Mouse (Mus musculus) cerebellum, adult 2 months (tissue): ENCODE data around the gene Nlrc4.

Experiments
- CTCF ChIP-seq: fragments of 200-500 bp; IDR thresholded peaks from 2 replicates; pipeline ENCODE4 v1.5.1; 2011; ENCODE audit warnings: low read depth, mild to moderate bottlenecking, control low read depth, low read length, moderate library complexity, borderline replicate concordance; ENCODE audit not compliant: insufficient read depth
- POLR2A ChIP-seq: fragments of 200-500 bp; IDR thresholded peaks from 2 replicates; pipeline ENCODE4 v1.6.1; 2011; ENCODE audit warnings: low read length, control low read depth, borderline replicate concordance; ENCODE audit not compliant: insufficient read depth

- TF ChIP-seq CTCF, result no peak
- no peak for TF ChIP-seq POLR2A
Observed at GRCm38 (mm10) chr17:74430074-74430473, 28.9 kb downstream of the Nlrc4 start.
